Mouse (Mus musculus) stomach, embryonic 16.5 days (tissue): Measurements from ENCODE around the gene Ank. TPM values are rescaled to one million over a fixed set of nuclear protein-coding genes. Genes with fewer than 3 reads are reported as not detected.

Source experiments
- ATAC-seq: fragments of 200-750 bp; cut with Nextera tagmentation; 2 replicates; pipeline ENCODE4 v1.8.0; 2017; ENCODE audit warnings: moderate number of reproducible peaks, moderate TSS enrichment; ENCODE audit not compliant: insufficient read depth, low FRiP score
- H3K27ac ChIP-seq: fragments of 300-500 bp; sonication (generic); 2 replicates; pipeline ENCODE4 v1.5.1; 2014; ENCODE audit warnings: low read length
- H3K27me3 ChIP-seq: fragments of 300-500 bp; sonication (generic); 2 replicates; pipeline ENCODE4 v1.6.1; 2014; ENCODE audit warnings: low read length, control low read depth, mixed read lengths; ENCODE audit not compliant: control insufficient read depth, insufficient read depth
- H3K36me3 ChIP-seq: fragments of 300-500 bp; sonication (generic); 2 replicates; pipeline ENCODE4 v1.6.1; 2014; ENCODE audit warnings: low read length; ENCODE audit not compliant: control insufficient read depth, insufficient read depth
- H3K4me1 ChIP-seq: fragments of 300-500 bp; sonication (generic); 2 replicates; pipeline ENCODE4 v1.6.1; 2014; ENCODE audit warnings: low read length, control low read depth, mixed read lengths; ENCODE audit not compliant: control insufficient read depth, insufficient read depth
- H3K4me2 ChIP-seq: fragments of 300-500 bp; sonication (generic); 2 replicates; pipeline ENCODE4 v1.6.1; 2014; ENCODE audit warnings: low read depth, low read length, mixed read lengths
- H3K4me3 ChIP-seq: fragments of 300-500 bp; sonication (generic); replicated peaks from 2 replicates; pipeline ENCODE4 v1.5.1; 2014; ENCODE audit warnings: mild to moderate bottlenecking, low read length
- H3K9ac ChIP-seq: fragments of 300-500 bp; sonication (generic); 2 replicates; pipeline ENCODE4 v1.6.1; 2014; ENCODE audit warnings: low read length
- H3K9me3 ChIP-seq: fragments of 300-500 bp; sonication (generic); replicated peaks from 2 replicates; pipeline ENCODE4 v1.6.1; 2016; ENCODE audit warnings: low read length, control low read depth; ENCODE audit not compliant: control insufficient read depth
- WGBS: fragments of 180-500 bp; shearing (Covaris S2); extraction: QIAGEN DNeasy Blood & Tissue Kit; methylation state at CpG from one replicate; pipeline ENCODE4 v1.1.7; 2014; 5-methylcytosine and 5-hydroxymethylcytosine counted together
- polyA plus RNA-seq: library from polyadenylated mRNA; unstranded; fragments of >200 nt; fragmentation: Nextera tagmentation; extraction: Ambion mirVana; gene quantifications from 2 replicates; pipeline ENCODE4 v1.2.1, GENCODE M21; 2015

Ank gene
- polyA plus RNA-seq, 1 experiment from 2014 or later: 8.2 TPM

DNA sequence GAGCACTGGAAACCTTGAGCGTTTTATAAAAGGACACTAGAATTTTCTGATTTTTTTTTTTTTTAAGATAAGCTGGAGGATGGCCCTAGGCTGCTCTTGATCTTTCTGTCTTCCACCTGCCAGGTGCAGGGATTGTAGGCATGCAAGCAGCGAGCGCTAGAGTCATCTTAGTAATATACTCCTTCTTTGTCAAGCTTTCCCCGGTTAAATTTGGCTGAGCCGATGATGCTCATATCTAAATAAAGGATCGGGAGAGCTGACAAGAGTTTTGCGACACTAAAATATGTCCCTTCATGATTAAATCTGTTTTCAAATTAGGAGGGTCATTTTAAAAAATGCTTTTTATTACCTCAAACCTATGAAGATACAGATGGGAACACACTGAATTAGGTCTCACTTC lies 69.7 kb downstream of the Ank start:
- H3K9ac ChIP-seq: no peak overlapping the region
- H3K36me3 ChIP-seq: no peaks in the 10 kb centered on the region
- H3K4me1 ChIP-seq: peaks cover 17% of the 10 kb centered on the region
- H3K27me3 ChIP-seq: no peaks in the 10 kb centered on the region
- H3K4me2 ChIP-seq: no peak overlapping the region
- 83% methylated on average over 7 of the region's 7 CpGs for whole genome bisulfite sequencing
- H3K9me3 ChIP-seq: no peaks in the 10 kb centered on the region
- H3K4me3 ChIP-seq: no peak overlapping the region
- H3K27ac ChIP-seq: no peak overlapping the region
- no peak for ATAC-seq

- WGBS: 35% methylated on average over 5 of the region's 5 CpGs
- ATAC-seq: no peak
These were observed 70.3 kb downstream of the Ank start for GRCm38 (mm10) chr15:27536771-27537170.

DNA sequence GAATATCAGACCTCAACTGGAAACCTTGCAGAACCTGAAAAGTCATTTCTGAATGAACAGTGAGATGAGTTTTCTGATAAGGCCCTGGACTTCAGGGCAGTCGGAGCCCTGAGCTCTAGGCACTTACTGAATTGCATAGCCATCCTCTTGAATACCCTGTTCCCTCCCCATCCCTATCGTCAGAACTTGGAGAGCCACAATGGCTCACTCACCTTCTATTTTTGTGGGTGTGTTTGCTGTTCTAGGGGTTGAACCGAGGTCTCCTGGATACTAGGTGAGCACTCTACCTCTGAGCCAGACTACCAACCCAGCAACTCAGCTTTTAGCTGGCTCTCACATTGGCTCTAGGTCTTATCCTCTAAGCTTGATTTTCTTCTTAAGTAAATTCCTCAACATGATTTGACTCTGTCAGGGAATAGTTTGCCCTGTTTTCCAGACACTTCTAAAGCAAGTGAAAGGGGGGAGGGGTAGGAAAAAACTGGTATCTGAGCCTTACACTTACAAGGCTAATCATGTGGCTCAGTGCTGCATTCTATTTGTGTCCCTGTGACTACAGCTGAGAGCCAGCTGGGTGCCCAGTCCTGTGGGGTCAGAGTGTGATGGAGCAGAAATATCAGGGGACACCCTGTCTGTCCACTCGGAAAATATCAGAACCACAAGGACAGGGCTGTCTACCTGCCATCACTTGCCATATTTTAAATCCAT lies 71.2 kb downstream of the Ank start:
- Histone ChIP-seq H3K27ac (no peak overlapping the region), H3K4me2 (no peak overlapping the region), H3K27me3 (no peaks in the 10 kb centered on the region), H3K36me3 (no peaks in the 10 kb centered on the region), H3K4me3 (no peak overlapping the region), H3K9me3 (no peaks in the 10 kb centered on the region), H3K4me1 (peaks cover 17% of the 10 kb centered on the region), H3K9ac (no peak overlapping the region)
- WGBS: 62% methylated on average over 4 of the region's 4 CpGs
- no peak for ATAC-seq

More at GRCm38 (mm10) chr15:27536771-27537170, 70.3 kb downstream of the Ank start:
- Histone ChIP-seq H3K27ac (no peak overlapping the region; the same call in 1 of the 2 replicates), H3K4me1 (peaks cover 17% of the 10 kb centered on the region), H3K9ac (0 out of 2 replicates have a peak overlapping the region, but pooled peaks have one; percentile 31), H3K4me2 (no peak overlapping the region), H3K4me3 (no peak overlapping the region), H3K36me3 (no peaks in the 10 kb centered on the region), H3K27me3 (no peaks in the 10 kb centered on the region), H3K9me3 (no peaks in the 10 kb centered on the region)

GRCm38 (mm10) chr15:27539745-27540144 lies 73.3 kb downstream of the Ank start:
- H3K4me1 ChIP-seq: peaks cover 17% of the 10 kb centered on the region
- WGBS: 83% methylated on average over 9 of the region's 9 CpGs

GRCm38 (mm10) chr15:27545203-27545602 lies 78.7 kb downstream of the Ank start:
- peaks cover 18% of the 10 kb centered on the region for H3K4me1 ChIP-seq
- no peak overlapping the region for H3K4me2 ChIP-seq
- H3K36me3 ChIP-seq: no peaks in the 10 kb centered on the region
- 0 out of 2 replicates have a peak, but pooled peaks have one; percentile 53 for ATAC-seq
- no peak overlapping the region for H3K27ac ChIP-seq
- H3K27me3 ChIP-seq: no peaks in the 10 kb centered on the region
- no peaks in the 10 kb centered on the region for H3K9me3 ChIP-seq
- WGBS: 77% methylated on average over 10 of the region's 10 CpGs
- H3K4me3 ChIP-seq: no peak overlapping the region
- H3K9ac ChIP-seq: no peak overlapping the region

More at GRCm38 (mm10) chr15:27539745-27540144, 73.3 kb downstream of the Ank start:
- H3K27ac ChIP-seq: no peak overlapping the region
- H3K27me3 ChIP-seq: no peaks in the 10 kb centered on the region
- ATAC-seq: no peak
- no peaks in the 10 kb centered on the region for H3K36me3 ChIP-seq
- H3K9me3 ChIP-seq: no peaks in the 10 kb centered on the region
- H3K9ac ChIP-seq: no peak overlapping the region
- no peak overlapping the region for H3K4me3 ChIP-seq
- no peak overlapping the region for H3K4me2 ChIP-seq

DNA sequence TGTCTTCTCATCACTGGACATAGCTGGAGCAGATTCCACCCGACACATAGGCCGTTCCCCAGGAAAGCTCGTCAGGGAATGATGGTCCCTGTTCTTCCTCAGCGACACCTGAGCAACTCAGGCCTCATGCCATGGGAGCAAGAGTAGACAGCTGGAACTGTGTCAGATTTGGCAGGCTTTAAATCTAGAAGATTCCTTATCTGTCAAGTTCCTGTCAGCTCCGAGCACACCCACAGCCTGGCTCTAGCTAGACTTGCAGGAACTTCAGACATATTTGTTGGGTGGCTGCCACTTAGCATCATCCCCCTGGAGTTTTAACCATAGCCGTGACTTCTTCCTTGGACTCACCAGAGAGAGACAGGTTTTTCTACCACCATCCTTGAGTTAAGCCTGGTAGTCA lies 81.6 kb downstream of the Ank start:
- 80% methylated on average over 6 of the region's 6 CpGs for WGBS
- no peak overlapping the region for H3K27ac ChIP-seq
- H3K9ac ChIP-seq: no peak overlapping the region
- H3K4me2 ChIP-seq: no peak overlapping the region
- H3K36me3 ChIP-seq: no peaks in the 10 kb centered on the region
- no peaks in the 10 kb centered on the region for H3K27me3 ChIP-seq
- H3K4me1 ChIP-seq: peaks cover 18% of the 10 kb centered on the region
- H3K4me3 ChIP-seq: no peak overlapping the region
- no peak for ATAC-seq
- H3K9me3 ChIP-seq: no peaks in the 10 kb centered on the region

GRCm38 (mm10) chr15:27549071-27549470 lies 82.6 kb downstream of the Ank start:
- H3K4me3 ChIP-seq: no peak overlapping the region
- no peak overlapping the region for H3K4me2 ChIP-seq
- H3K27ac ChIP-seq: no peak overlapping the region
- ATAC-seq: no peak
- H3K9me3 ChIP-seq: no peaks in the 10 kb centered on the region
- no peak overlapping the region for H3K9ac ChIP-seq
- H3K4me1 ChIP-seq: peaks cover 18% of the 10 kb centered on the region
- no peaks in the 10 kb centered on the region for H3K36me3 ChIP-seq
- WGBS: 67% methylated on average over 10 of the region's 10 CpGs
- H3K27me3 ChIP-seq: no peaks in the 10 kb centered on the region

DNA sequence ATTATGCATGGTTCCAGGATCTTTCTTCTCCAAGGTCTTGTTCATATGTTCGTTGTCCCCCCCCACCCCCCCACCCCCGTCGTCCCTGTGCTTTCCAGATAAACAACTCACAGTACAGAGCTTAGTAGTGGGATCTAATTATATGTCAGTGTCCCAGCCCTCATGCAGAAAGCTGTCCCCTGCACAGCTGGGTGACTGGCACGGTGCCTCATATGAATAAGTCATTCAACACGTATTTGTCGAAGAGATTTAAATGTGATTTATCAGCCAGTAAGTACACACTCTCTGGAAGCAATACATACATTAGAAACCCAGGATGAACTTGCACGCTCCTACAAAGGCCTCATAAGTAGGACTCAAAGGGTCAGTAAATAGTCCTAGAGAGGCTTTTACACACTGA lies 83.4 kb downstream of the Ank start:
- WGBS: 27% methylated on average over 7 of the region's 7 CpGs
- no peaks in the 10 kb centered on the region for H3K27me3 ChIP-seq
- peak; percentile 49; the same call in 1 of the 2 replicates for ATAC-seq
- no peak overlapping the region for H3K27ac ChIP-seq
- H3K9me3 ChIP-seq: no peaks in the 10 kb centered on the region
- no peaks in the 10 kb centered on the region for H3K36me3 ChIP-seq
- H3K4me1 ChIP-seq: peaks cover 18% of the 10 kb centered on the region
- no peak overlapping the region for H3K4me2 ChIP-seq
- no peak overlapping the region for H3K9ac ChIP-seq
- no peak overlapping the region for H3K4me3 ChIP-seq

GRCm38 (mm10) chr15:27550358-27550992 lies 84.0 kb downstream of the Ank start:
- no peak for ATAC-seq
- WGBS: 52% methylated on average over 9 of the region's 9 CpGs

More at GRCm38 (mm10) chr15:27550358-27550992, 84.0 kb downstream of the Ank start:
- no peak overlapping the region for H3K4me3 ChIP-seq
- no peaks in the 10 kb centered on the region for H3K27me3 ChIP-seq
- no peak overlapping the region for H3K4me2 ChIP-seq
- peaks cover 18% of the 10 kb centered on the region for H3K4me1 ChIP-seq
- H3K36me3 ChIP-seq: no peaks in the 10 kb centered on the region
- H3K9me3 ChIP-seq: no peaks in the 10 kb centered on the region
- no peak overlapping the region for H3K27ac ChIP-seq
- no peak overlapping the region for H3K9ac ChIP-seq
